In genomic region chr1:45766123-45766522, GRCm38 (mm10) we compare ENCODE assay signal across 8 mouse cellular contexts. TPM values are rescaled to one million over a fixed set of nuclear protein-coding genes. Genes with fewer than 3 reads are reported as not detected.
DNase-seq lines count a peak whose midpoint lies in the region; ATAC-seq and TF ChIP-seq lines count a peak whose summit lies in the region.

No protein-coding gene starts in this region.

- no peaks in the 10 kb centered on the region for H3K27me3 ChIP-seq in midbrain, embryonic 11.5 days (ENCODE audit: control insufficient read depth, insufficient read depth, low read length)
- no peaks in the 10 kb centered on the region for H3K27me3 ChIP-seq in midbrain, embryonic 13.5 days
- no peaks in the 10 kb centered on the region for H3K27me3 ChIP-seq in embryonic facial prominence, embryonic 14.5 days (replicated peaks; ENCODE audit: control insufficient read depth, insufficient read depth, low read length)
- H3K27me3 ChIP-seq in hindbrain, postnatal 0 days (ENCODE audit: insufficient read depth, low read length): no peaks in the 10 kb centered on the region
- H3K27me3 ChIP-seq in limb, embryonic 10.5 days (ENCODE audit: low read depth, poor library complexity, severe bottlenecking): no peaks in the 10 kb centered on the region
- no peaks in the 10 kb centered on the region for H3K27me3 ChIP-seq in neural tube, embryonic 14.5 days (ENCODE audit: control insufficient read depth, insufficient read depth, low read length)

- 32% methylated on average over 8 of the region's 8 CpGs for WGBS in midbrain, embryonic 11.5 days
- WGBS in midbrain, embryonic 13.5 days: 33% methylated on average over 8 of the region's 8 CpGs
- WGBS in embryonic facial prominence, embryonic 14.5 days: 10% methylated on average over 8 of the region's 8 CpGs
- 28% methylated on average over 8 of the region's 8 CpGs for WGBS in hindbrain, postnatal 0 days
- 26% methylated on average over 8 of the region's 8 CpGs for WGBS in limb, embryonic 10.5 days
- 30% methylated on average over 8 of the region's 8 CpGs for WGBS in neural tube, embryonic 14.5 days

- H3K4me3 ChIP-seq in midbrain, embryonic 11.5 days (ENCODE audit: low read depth, low read length): no peak overlapping the region
- H3K4me3 ChIP-seq in midbrain, embryonic 13.5 days (replicated peaks): no peak overlapping the region
- H3K4me3 ChIP-seq in embryonic facial prominence, embryonic 14.5 days (ENCODE audit: low read depth, low read length): no peak overlapping the region
- no peak overlapping the region for H3K4me3 ChIP-seq in hindbrain, postnatal 0 days (ENCODE audit: low read length)
- no peak overlapping the region for H3K4me3 ChIP-seq in limb, embryonic 10.5 days
- H3K4me3 ChIP-seq in neural tube, embryonic 14.5 days (ENCODE audit: low read depth, low read length): no peak overlapping the region

- H3K4me1 ChIP-seq in midbrain, embryonic 11.5 days (ENCODE audit: control insufficient read depth, insufficient read depth, low read length): no peaks in the 10 kb centered on the region
- H3K4me1 ChIP-seq in midbrain, embryonic 13.5 days (replicated peaks): no peaks in the 10 kb centered on the region
- H3K4me1 ChIP-seq in embryonic facial prominence, embryonic 14.5 days (ENCODE audit: control insufficient read depth, insufficient read depth, low read length): peaks cover 23% of the 10 kb centered on the region
- no peaks in the 10 kb centered on the region for H3K4me1 ChIP-seq in hindbrain, postnatal 0 days (ENCODE audit: insufficient read depth, low read length)
- H3K4me1 ChIP-seq in limb, embryonic 10.5 days: peaks cover 41% of the 10 kb centered on the region
- no peaks in the 10 kb centered on the region for H3K4me1 ChIP-seq in neural tube, embryonic 14.5 days (ENCODE audit: control insufficient read depth, insufficient read depth, low read length)

- H3K27ac ChIP-seq in midbrain, embryonic 11.5 days (ENCODE audit: low read depth, low read length): no peak overlapping the region
- no peak overlapping the region for H3K27ac ChIP-seq in midbrain, embryonic 13.5 days
- peak overlapping the region; percentile 90 for H3K27ac ChIP-seq in embryonic facial prominence, embryonic 14.5 days (replicated peaks; ENCODE audit: low read depth, low read length)
- H3K27ac ChIP-seq in hindbrain, postnatal 0 days: no peak overlapping the region
- H3K27ac ChIP-seq in limb, embryonic 10.5 days: peak overlapping the region; percentile 86
- H3K27ac ChIP-seq in neural tube, embryonic 14.5 days (ENCODE audit: low read depth, low read length): no peak overlapping the region

- peak; percentile 79 for TF ChIP-seq CTCF in hindbrain, postnatal 0 days (IDR thresholded peaks at IDR 0.05; ENCODE audit: low read depth)

- ATAC-seq in midbrain, embryonic 11.5 days (ENCODE audit: low FRiP score): no peak
- no peak for ATAC-seq in midbrain, embryonic 13.5 days
- ATAC-seq in embryonic facial prominence, embryonic 14.5 days (ENCODE audit: low read depth): no peak; the same call in 1 of the 2 replicates
- ATAC-seq in hindbrain, postnatal 0 days: no peak
- ATAC-seq in neural tube, embryonic 14.5 days (ENCODE audit: low read depth): peak; percentile 51; the same call in 1 of the 2 replicates

- H3K4me2 ChIP-seq in midbrain, embryonic 11.5 days: no peak overlapping the region
- no peak overlapping the region for H3K4me2 ChIP-seq in midbrain, embryonic 13.5 days (replicated peaks)
- H3K4me2 ChIP-seq in embryonic facial prominence, embryonic 14.5 days (ENCODE audit: low read depth, low read length): peak overlapping the region; percentile 38; the same call in 1 of the 2 replicates
- 0 out of 2 replicates have a peak overlapping the region, but pooled peaks have one; percentile 8 for H3K4me2 ChIP-seq in hindbrain, postnatal 0 days (ENCODE audit: low read depth, low read length)
- H3K4me2 ChIP-seq in neural tube, embryonic 14.5 days (ENCODE audit: low read depth, low read length): no peak overlapping the region

- no peaks in the 10 kb centered on the region for H3K36me3 ChIP-seq in midbrain, embryonic 11.5 days (ENCODE audit: control insufficient read depth, insufficient read depth, low read length)
- H3K36me3 ChIP-seq in midbrain, embryonic 13.5 days: no peaks in the 10 kb centered on the region
- no peaks in the 10 kb centered on the region for H3K36me3 ChIP-seq in embryonic facial prominence, embryonic 14.5 days (ENCODE audit: control insufficient read depth, insufficient read depth, low read length)
- no peaks in the 10 kb centered on the region for H3K36me3 ChIP-seq in hindbrain, postnatal 0 days (ENCODE audit: insufficient read depth, low read length)
- H3K36me3 ChIP-seq in limb, embryonic 10.5 days: peaks cover 8% of the 10 kb centered on the region; the same call in 1 of the 2 replicates
- H3K36me3 ChIP-seq in neural tube, embryonic 14.5 days (ENCODE audit: control insufficient read depth, insufficient read depth, low read length): no peaks in the 10 kb centered on the region

- no peak overlapping the region for H3K9ac ChIP-seq in midbrain, embryonic 11.5 days (ENCODE audit: low read length)
- no peak overlapping the region for H3K9ac ChIP-seq in midbrain, embryonic 13.5 days (replicated peaks)
- no peak overlapping the region for H3K9ac ChIP-seq in embryonic facial prominence, embryonic 14.5 days (ENCODE audit: low read depth, low read length)
- H3K9ac ChIP-seq in hindbrain, postnatal 0 days (replicated peaks; ENCODE audit: low read length): no peak overlapping the region
- H3K9ac ChIP-seq in neural tube, embryonic 14.5 days (replicated peaks; ENCODE audit: low read depth, low read length): no peak overlapping the region

- DNase-seq in midbrain, embryonic 11.5 days (ENCODE audit: low spot score, missing footprints): peak; percentile 91
- DNase-seq in adrenal gland, postnatal 4 days (ENCODE audit: low spot score in 2 of 2): peak; percentile 24 to 56
- peak; percentile 92 for DNase-seq in embryonic facial prominence, embryonic 14.5 days (ENCODE audit: low spot score)
- peak; percentile 90 for DNase-seq in hindbrain, postnatal 0 days (ENCODE audit: low spot score)
- DNase-seq in limb, embryonic 10.5 days (ENCODE audit: low spot score): peak; percentile 82
- peak; percentile 12 to 32 for DNase-seq in thymus, postnatal 36 days

- H3K9me3 ChIP-seq in midbrain, embryonic 11.5 days (ENCODE audit: control insufficient read depth, low read length): no peaks in the 10 kb centered on the region
- H3K9me3 ChIP-seq in midbrain, embryonic 13.5 days: no peaks in the 10 kb centered on the region
- no peaks in the 10 kb centered on the region; the same call in 1 of the 2 replicates for H3K9me3 ChIP-seq in embryonic facial prominence, embryonic 14.5 days (ENCODE audit: control insufficient read depth, low read length)
- no peaks in the 10 kb centered on the region for H3K9me3 ChIP-seq in hindbrain, postnatal 0 days (ENCODE audit: low read length)
- peaks cover 2% of the 10 kb centered on the region; the same call in 1 of the 2 replicates for H3K9me3 ChIP-seq in limb, embryonic 10.5 days (replicated peaks)
- H3K9me3 ChIP-seq in neural tube, embryonic 14.5 days (ENCODE audit: control insufficient read depth, low read length): no peaks in the 10 kb centered on the region

RNA-seq across cellular contexts. Expression of gene Wdr75, which starts 28.8 kb away (rescaled TPM):
- 80.8 and 92.4 TPM in 2 replicates for polyA plus RNA-seq in midbrain, embryonic 11.5 days (2014; fragmentation: Nextera tagmentation; extraction: Ambion mirVana)
- 61.8 and 74.1 TPM in 2 replicates for polyA plus RNA-seq in midbrain, embryonic 13.5 days (2015; fragmentation: Nextera tagmentation; extraction: Ambion mirVana)
- total RNA-seq in adrenal gland, postnatal 4 days (2021): 10 to 100 TPM; 44.7 to 50.5 TPM
- 61.0 and 75.9 TPM in 2 replicates for polyA plus RNA-seq in embryonic facial prominence, embryonic 14.5 days (2014; fragmentation: Nextera tagmentation; extraction: Ambion mirVana)
- total RNA-seq in hindbrain, postnatal 0 days (2014; rRNA removed): 246 and 336 TPM in 2 replicates
- polyA plus RNA-seq in hindbrain, postnatal 0 days (2015; fragmentation: Nextera tagmentation; extraction: Ambion mirVana): 41.3 and 44.0 TPM in 2 replicates
- 100 and 104 TPM in 2 replicates for polyA plus RNA-seq in limb, embryonic 10.5 days (2016; fragmentation: Nextera tagmentation; extraction: Ambion mirVana)
- polyA plus RNA-seq in neural tube, embryonic 14.5 days (2014; fragmentation: Nextera tagmentation; extraction: Ambion mirVana): 56.1 and 63.2 TPM in 2 replicates

Comparison
In these comparisons a context has a peak if more than half of its experiments do, and no peak if none do; other contexts are left out.
1. DNase-seq: peak in every context shown above with its lines; median percentile 92 in embryonic facial prominence, embryonic 14.5 days; 91 in midbrain, embryonic 11.5 days; 90 in hindbrain, postnatal 0 days; 82 in limb, embryonic 10.5 days; 40 in adrenal gland, postnatal 4 days; 22 in thymus, postnatal 36 days.
2. H3K27ac ChIP-seq: peak in embryonic facial prominence, embryonic 14.5 days (single experiment) and limb, embryonic 10.5 days (single experiment); none in midbrain, embryonic 11.5 days (single experiment), midbrain, embryonic 13.5 days (single experiment), hindbrain, postnatal 0 days (single experiment) and neural tube, embryonic 14.5 days (single experiment).
3. H3K4me2 ChIP-seq: peak in embryonic facial prominence, embryonic 14.5 days (single experiment) and hindbrain, postnatal 0 days (single experiment); none in midbrain, embryonic 11.5 days (single experiment), midbrain, embryonic 13.5 days (single experiment) and neural tube, embryonic 14.5 days (single experiment).